Mouse (Mus musculus): ENCODE data around the gene Scn1b. TPM values are rescaled to one million over a fixed set of nuclear protein-coding genes. Genes with fewer than 3 reads are reported as not detected.

The Scn1b gene
- 627 and 752 TPM in 2 replicates for polyA plus RNA-seq (2012; rRNA removed)

- DNase-seq (ENCODE audit: extremely low spot score in 1 of 2, low spot score in 1 of 2): peak in 1 of 2 experiments; percentile 78
Observed at GRCm38 (mm10) chr7:31126851-31127724, at the start of gene Scn1b. Gene Scn1b, minus strand, starts transcription at chr7:31127003.

- DNase-seq (ENCODE audit: extremely low spot score in 1 of 2, low spot score in 1 of 2): no peak
Observed at GRCm38 (mm10) chr7:31175096-31175495, 48.3 kb upstream of the Scn1b start.

GRCm38 (mm10) chr7:31174466-31174865 lies 47.7 kb upstream of the Scn1b start:
- no peak for DNase-seq (ENCODE audit: extremely low spot score in 1 of 2, low spot score in 1 of 2)

- peak in 1 of 2 experiments; percentile 39 for DNase-seq (ENCODE audit: extremely low spot score in 1 of 2, low spot score in 1 of 2)
Observed at GRCm38 (mm10) chr7:31172238-31172637, 45.4 kb upstream of the Scn1b start.

- no peak for DNase-seq (ENCODE audit: extremely low spot score in 1 of 2, low spot score in 1 of 2)
Observed at GRCm38 (mm10) chr7:31170520-31170919, 43.7 kb upstream of the Scn1b start.

- no peak for DNase-seq (ENCODE audit: extremely low spot score in 1 of 2, low spot score in 1 of 2)
Observed at GRCm38 (mm10) chr7:31168412-31168811, 41.6 kb upstream of the Scn1b start.

GRCm38 (mm10) chr7:31164748-31165147 lies 37.9 kb upstream of the Scn1b start:
- DNase-seq (ENCODE audit: extremely low spot score in 1 of 2, low spot score in 1 of 2): no peak

GRCm38 (mm10) chr7:31163666-31164577 lies 37.1 kb upstream of the Scn1b start:
- no peak for DNase-seq (ENCODE audit: extremely low spot score in 1 of 2, low spot score in 1 of 2)

- no peak for DNase-seq (ENCODE audit: extremely low spot score in 1 of 2, low spot score in 1 of 2)
Observed at GRCm38 (mm10) chr7:31162324-31162723, 35.5 kb upstream of the Scn1b start.

- no peak for DNase-seq (ENCODE audit: extremely low spot score in 1 of 2, low spot score in 1 of 2)
Observed at GRCm38 (mm10) chr7:31161831-31162230, 35.0 kb upstream of the Scn1b start.

GRCm38 (mm10) chr7:31161246-31161645 lies 34.4 kb upstream of the Scn1b start:
- no peak for DNase-seq (ENCODE audit: extremely low spot score in 1 of 2, low spot score in 1 of 2)

- no peak for DNase-seq (ENCODE audit: extremely low spot score in 1 of 2, low spot score in 1 of 2)
Observed at GRCm38 (mm10) chr7:31160763-31161162, 34.0 kb upstream of the Scn1b start.

- no peak for DNase-seq (ENCODE audit: extremely low spot score in 1 of 2, low spot score in 1 of 2)
Observed at GRCm38 (mm10) chr7:31156034-31156928, 29.5 kb upstream of the Scn1b start.

GRCm38 (mm10) chr7:31155296-31156033 lies 28.7 kb upstream of the Scn1b start, which contains the start of gene Gramd1a:
Gene Gramd1a, minus strand, starts transcription at chr7:31155896.
- no peak for DNase-seq (ENCODE audit: extremely low spot score in 1 of 2, low spot score in 1 of 2)

GRCm38 (mm10) chr7:31153536-31154320 lies 26.9 kb upstream of the Scn1b start:
- no peak for DNase-seq (ENCODE audit: extremely low spot score in 1 of 2, low spot score in 1 of 2)

- DNase-seq (ENCODE audit: extremely low spot score in 1 of 2, low spot score in 1 of 2): peak in 1 of 2 experiments; percentile 48
Observed at GRCm38 (mm10) chr7:31151301-31152241, 24.8 kb upstream of the Scn1b start.

GRCm38 (mm10) chr7:31150566-31151300 lies 23.9 kb upstream of the Scn1b start:
- DNase-seq (ENCODE audit: extremely low spot score in 1 of 2, low spot score in 1 of 2): peak in 1 of 2 experiments; percentile 87
